Mouse (Mus musculus) urinary bladder, postnatal 25 days (tissue): ENCODE results near the gene Ttc7b.

ENCODE experiments used
- DNase-seq: peaks from one replicate; pipeline ENCODE4 v3.0.0; 2022; ENCODE audit warnings: low spot score

The Ttc7b gene

GRCm38 (mm10) chr12:100408714-100409113 is 111.9 kb downstream of the Ttc7b start:
- DNase-seq: no peak

DNA sequence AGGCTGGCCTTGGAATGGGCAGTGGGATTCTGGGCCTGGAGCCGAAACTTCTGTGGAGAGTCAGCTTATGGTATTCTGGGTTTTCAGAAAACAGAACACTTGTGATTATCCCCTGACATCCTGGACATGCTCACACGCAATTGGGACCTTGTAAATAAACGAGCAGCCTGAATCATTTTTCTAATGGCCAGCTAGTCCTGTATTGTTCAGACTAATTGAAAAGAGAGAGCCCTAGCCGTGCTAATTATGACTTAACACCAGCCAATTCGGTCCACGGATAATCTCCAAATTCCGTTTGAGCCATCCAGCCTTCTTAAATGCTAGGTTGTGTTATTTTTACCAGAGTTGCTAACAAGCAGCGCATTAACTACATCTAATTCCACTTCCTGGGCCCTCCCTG is 112.5 kb downstream of the Ttc7b start:
- no peak for DNase-seq

GRCm38 (mm10) chr12:100407371-100407770 is 113.3 kb downstream of the Ttc7b start:
- no peak for DNase-seq

DNA sequence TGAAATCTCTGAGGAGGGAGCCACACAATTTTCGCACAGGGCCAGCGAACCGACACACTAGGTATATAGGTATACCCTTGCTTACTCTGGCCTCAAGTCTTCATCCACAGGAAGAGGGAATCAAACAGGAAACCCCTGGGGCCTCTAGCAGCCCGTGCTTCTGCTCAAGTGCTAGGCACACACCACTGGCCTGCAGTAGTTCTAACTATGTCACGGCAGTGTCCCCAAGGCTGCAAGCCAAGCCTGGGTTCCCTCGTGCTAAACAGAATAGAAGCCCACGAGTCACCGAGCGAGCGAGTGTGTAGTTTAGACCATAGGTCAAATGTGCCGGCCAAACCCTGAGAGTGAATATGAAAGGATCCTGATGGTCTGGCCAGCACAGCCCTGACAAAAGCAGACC is 114.5 kb downstream of the Ttc7b start:
- DNase-seq: no peak

GRCm38 (mm10) chr12:100405512-100406030 is 115.1 kb downstream of the Ttc7b start:
- DNase-seq: no peak

DNA sequence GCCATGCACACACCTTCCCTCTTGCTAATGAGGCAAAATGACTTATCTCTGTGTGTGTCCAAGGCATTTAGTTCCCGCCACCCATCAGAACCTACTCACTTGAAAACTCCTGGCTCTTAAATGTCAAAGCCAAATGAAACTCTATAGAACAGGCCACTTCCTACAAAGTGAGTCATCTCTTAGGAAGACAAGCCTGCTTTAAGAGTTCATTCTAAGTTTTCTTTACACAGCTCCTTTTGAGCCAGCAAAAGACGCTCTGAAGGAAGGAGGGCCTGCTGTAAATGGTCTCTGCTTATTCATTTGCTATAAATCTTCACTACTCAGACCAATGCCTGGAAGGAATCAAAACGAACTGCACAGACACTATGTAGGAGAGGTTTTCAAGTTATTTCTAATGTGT is 116.2 kb downstream of the Ttc7b start:
- DNase-seq: no peak

DNA sequence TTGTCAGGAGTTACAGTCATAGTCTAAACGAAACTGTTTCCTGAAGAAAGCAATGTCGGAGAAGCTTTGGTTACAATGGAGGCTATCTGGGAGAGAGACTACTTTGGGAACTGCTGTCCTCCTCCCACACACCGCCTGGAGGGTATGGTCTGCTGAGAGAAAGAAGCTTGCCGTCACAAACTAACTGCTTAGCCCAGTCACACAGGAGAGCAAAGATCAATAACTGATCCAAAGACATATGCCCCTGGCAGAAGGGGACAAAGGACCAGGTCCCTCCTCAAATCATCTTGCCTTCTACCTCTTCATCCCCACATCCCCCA is 117.7 kb downstream of the Ttc7b start:
- no peak for DNase-seq

GRCm38 (mm10) chr12:100402296-100403004 is 118.2 kb downstream of the Ttc7b start:
- DNase-seq: no peak

DNA sequence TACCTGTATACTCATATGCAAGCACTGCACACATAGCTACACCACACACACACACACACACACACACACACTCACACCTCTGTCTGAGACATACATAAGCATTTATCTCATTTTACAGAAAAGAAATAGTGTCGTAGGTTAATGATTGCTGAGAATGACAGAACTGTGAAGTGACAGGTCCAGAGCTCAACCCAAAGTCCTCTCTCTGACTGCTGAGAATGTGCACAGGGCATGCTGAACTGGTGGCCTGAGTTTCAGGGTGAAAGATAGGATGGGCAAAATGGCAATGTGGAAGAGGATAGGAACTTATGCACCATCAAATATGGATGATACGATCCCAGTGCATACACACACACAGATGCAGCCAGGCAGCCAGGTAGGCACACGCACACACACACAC is 120.5 kb downstream of the Ttc7b start:
- DNase-seq: no peak

GRCm38 (mm10) chr12:100399126-100399727 is 121.4 kb downstream of the Ttc7b start:
- DNase-seq: no peak

- no peak for DNase-seq
These were observed 122.2 kb downstream of the Ttc7b start for GRCm38 (mm10) chr12:100398268-100398943.

DNA sequence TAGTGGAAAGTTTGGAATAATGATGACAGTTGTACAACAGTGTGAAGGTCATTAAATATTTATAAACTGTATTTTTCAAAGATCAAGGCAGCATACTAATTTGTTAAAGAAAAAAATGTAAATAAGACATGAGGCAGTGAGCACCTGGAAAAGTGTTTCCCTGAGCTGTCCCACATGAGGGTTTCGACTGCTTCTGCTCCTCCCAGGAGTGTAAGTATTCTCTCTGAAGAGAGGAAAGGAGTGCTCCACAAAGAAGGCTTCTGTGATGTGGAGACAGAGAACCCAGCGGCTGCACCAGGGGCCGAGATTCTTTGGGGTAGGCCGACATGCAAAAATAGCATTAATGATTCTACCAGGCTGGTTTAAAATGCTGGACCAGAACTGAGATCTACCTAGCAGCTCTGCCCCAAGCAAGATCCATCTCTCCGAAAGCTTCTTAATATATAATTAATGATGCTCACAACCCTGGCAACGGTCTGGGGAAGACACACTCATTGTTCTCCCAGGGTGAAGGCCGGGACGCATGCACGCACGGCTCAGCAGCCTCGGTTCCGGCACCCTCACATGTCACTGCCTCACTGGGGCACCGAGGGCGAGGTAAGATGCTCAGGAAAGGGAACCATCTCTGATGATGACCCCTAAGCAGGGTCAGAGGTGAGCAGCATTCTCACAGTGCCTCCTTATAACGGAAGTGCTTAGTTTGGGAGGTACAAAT is 123.0 kb downstream of the Ttc7b start:
- DNase-seq: no peak

DNA sequence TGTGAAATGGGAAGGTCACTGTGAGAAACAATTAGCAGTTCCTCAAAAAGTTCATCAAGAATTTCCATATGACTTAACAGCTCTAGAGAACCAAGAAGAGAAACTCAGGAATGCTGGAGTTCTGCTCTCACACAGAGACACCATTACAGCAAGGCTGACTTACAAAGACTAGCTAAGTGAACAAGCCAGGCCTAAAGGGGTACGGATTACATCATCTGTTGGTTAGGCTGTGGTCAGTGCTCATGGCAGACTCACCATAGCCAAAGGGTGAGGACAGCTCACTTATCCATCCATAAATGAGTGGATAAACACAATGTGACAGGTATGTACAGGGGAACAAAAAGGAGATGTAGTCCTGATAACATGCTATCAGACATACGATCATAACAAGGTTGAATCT is 123.8 kb downstream of the Ttc7b start:
- DNase-seq: no peak

- DNase-seq: no peak
These were observed 127.1 kb downstream of the Ttc7b start for GRCm38 (mm10) chr12:100393532-100393931.

GRCm38 (mm10) chr12:100393109-100393508 is 127.5 kb downstream of the Ttc7b start:
- DNase-seq: no peak

- DNase-seq: no peak
These were observed 128.2 kb downstream of the Ttc7b start for GRCm38 (mm10) chr12:100392466-100392865.

DNA sequence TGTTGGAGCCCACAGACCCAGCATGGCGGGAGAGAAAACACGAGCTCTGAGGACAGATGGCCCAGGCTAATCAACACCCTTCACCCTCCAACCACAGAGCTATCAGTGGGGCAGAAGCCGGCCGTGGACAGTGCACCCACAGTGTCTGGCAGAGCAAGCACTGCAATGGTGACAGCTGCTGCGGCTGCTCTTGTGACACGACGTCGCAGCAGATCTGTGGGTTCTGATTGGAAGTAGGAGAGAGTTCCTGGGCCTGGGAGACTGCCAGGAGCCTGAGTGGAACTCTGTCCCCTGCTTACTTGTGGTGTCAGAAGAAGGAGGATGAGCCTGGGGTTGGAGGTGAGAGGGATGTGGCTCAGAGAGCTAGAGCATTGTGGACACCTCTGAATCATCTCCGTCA is 128.7 kb downstream of the Ttc7b start:
- no peak for DNase-seq

DNA sequence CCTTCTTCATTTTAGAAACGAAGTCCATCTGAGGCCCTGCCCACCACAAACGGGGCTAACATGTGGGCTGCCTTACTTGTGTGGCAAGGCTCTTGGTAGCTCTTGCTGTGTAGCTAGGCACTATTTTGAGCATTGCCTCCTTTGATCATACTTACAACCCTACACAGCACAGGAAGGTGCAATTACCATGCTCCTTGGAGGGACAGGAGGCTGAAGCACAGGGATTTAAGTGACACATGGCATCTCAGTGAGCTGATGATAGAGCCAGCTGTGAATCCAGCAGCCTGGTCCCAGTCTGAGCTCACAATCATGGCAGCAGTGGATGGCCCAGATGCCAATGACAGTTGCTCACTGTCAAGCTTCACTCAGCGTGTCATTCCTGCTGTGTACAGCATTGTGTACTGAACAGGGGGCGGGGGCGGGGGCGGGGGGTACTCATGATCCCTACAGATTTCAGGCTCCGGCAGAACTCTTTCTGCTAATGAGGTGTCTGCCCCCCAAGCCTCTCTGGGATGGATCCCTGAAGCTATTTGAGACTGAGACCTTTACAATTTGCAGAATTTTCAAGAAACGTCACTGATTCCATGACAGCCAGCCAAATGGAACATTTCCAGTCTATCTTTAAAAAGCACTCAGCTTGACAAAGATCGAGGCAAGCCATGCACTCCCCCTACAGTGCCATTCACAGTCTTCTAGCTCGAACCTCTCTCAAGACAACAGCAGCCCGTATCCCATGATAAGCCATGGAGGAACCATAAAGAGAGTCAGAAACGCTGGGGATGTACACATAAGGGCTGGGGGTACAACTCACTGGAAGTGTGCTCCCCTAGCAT is 130.5 kb downstream of the Ttc7b start:
- DNase-seq: no peak

DNA sequence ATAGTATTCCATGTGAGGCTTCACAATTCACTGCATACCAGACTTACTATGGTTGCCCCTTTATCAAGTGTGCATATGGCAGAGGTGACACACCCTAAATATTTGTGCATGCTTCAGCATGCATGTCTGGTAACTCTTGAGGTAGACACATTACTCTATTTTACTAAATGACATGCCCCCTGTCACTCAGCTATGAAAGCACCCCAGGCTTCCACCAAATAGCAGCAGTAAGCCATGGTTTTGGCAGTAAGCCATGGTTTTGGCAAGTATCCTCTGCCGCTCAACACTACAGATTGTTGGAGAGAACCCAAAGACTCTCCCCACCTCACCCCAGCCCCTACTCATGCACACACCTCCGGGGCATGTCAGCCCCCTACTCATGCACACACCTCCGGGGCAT is 134.4 kb downstream of the Ttc7b start:
- no peak for DNase-seq

GRCm38 (mm10) chr12:100382526-100382925 is 138.1 kb downstream of the Ttc7b start:
- DNase-seq: no peak

GRCm38 (mm10) chr12:100381941-100382340 is 138.7 kb downstream of the Ttc7b start:
- DNase-seq: no peak
